ENCODE assay signal across 22 mouse cellular contexts in the genomic region with DNA sequence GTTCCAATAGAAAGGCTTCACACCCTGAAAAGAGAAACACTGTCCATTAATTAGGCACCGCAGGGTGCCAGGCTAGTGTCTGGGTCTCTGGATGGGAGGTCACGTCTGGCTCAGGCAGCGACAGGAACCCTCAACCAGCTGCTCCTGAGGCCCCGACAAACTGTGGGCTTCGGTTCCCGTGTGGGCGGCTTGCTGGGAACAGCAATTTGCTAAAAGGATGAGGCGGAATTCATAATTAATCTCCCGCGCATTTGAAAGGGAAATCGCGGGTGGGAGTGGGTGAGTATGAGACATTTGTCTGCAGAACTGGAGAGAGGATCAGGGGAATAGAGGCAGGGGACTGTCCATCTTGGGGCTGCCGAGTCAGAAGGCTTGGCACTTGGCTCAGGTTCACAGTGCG. TPM values are rescaled to one million over a fixed set of nuclear protein-coding genes. Genes with fewer than 3 reads are reported as not detected.
DNase-seq lines count a peak whose midpoint lies in the region; ATAC-seq and TF ChIP-seq lines count a peak whose summit lies in the region.
"Had no signal": no experiment of that assay in that cellular context is flagged by ENCODE, and none has a peak within 500 bp of the region (broad histone marks: within the 10 kb centered on the region; RNA-seq: fewer than 3 reads in every experiment).

No protein-coding gene starts in this region.

- H3K9me3 ChIP-seq in heart, embryonic 10.5 days: no peaks in the 10 kb centered on the region
- H3K9me3 ChIP-seq in midbrain, embryonic 16.5 days (replicated peaks; ENCODE audit: control insufficient read depth, low read length, poor library complexity, severe bottlenecking): no peaks in the 10 kb centered on the region
- H3K9me3 ChIP-seq in midbrain, embryonic 15.5 days: no peaks in the 10 kb centered on the region
- H3K9me3 ChIP-seq in E14TG2a.4 (ENCODE audit: low read length): no peaks in the 10 kb centered on the region
- no peaks in the 10 kb centered on the region for H3K9me3 ChIP-seq in ES-E14 (ENCODE audit: control insufficient read depth, insufficient read depth, low read depth, low read length)
- H3K9me3 ChIP-seq: intestine, embryonic 15.5 days; liver, embryonic 12.5 days; midbrain, embryonic 12.5 days had no signal

- H3K36me3 ChIP-seq in heart, embryonic 10.5 days: no peaks in the 10 kb centered on the region
- no peaks in the 10 kb centered on the region for H3K36me3 ChIP-seq in midbrain, embryonic 16.5 days (ENCODE audit: control insufficient read depth, insufficient read depth, low read length)
- no peaks in the 10 kb centered on the region for H3K36me3 ChIP-seq in midbrain, embryonic 15.5 days (replicated peaks)
- H3K36me3 ChIP-seq in E14TG2a.4 (ENCODE audit: insufficient read depth, low read length) (no peaks in the 10 kb centered on the region), ES-E14 (ENCODE audit: control insufficient read depth, insufficient read depth, low read length, poor library complexity, severe bottlenecking) (no peaks in the 10 kb centered on the region)
- H3K36me3 ChIP-seq: intestine, embryonic 15.5 days; liver, embryonic 12.5 days; midbrain, embryonic 12.5 days had no signal

- WGBS in heart, embryonic 10.5 days: 40% methylated on average over 14 of the region's 14 CpGs
- 35% methylated on average over 14 of the region's 14 CpGs for WGBS in midbrain, embryonic 16.5 days
- 31% methylated on average over 14 of the region's 14 CpGs for WGBS in midbrain, embryonic 15.5 days

- no peak overlapping the region for H3K4me3 ChIP-seq in heart, embryonic 10.5 days
- no peak overlapping the region for H3K4me3 ChIP-seq in midbrain, embryonic 16.5 days (ENCODE audit: low read depth, low read length)
- no peak overlapping the region for H3K4me3 ChIP-seq in midbrain, embryonic 15.5 days
- H3K4me3 ChIP-seq in E14TG2a.4 (replicated peaks; ENCODE audit: low read length) (peak overlapping the region; percentile 60), ES-E14 (ENCODE audit: insufficient read depth in 1 of 2, low read depth in 1 of 2, low read length in 2 of 2, poor library complexity in 1 of 2, severe bottlenecking in 1 of 2) (peak overlapping the region in 1 of 2 experiments; percentile 21; a peak in 2 of 4 replicates)
- H3K4me3 ChIP-seq: intestine, embryonic 15.5 days; liver, embryonic 12.5 days; midbrain, embryonic 12.5 days had no signal

- no peak for ATAC-seq in midbrain, embryonic 16.5 days
- ATAC-seq in midbrain, embryonic 15.5 days (replicated peaks): no peak
- ATAC-seq: forebrain, postnatal 0 days had no signal

- no peak overlapping the region for H3K4me2 ChIP-seq in midbrain, embryonic 16.5 days (ENCODE audit: low read length)
- H3K4me2 ChIP-seq in midbrain, embryonic 15.5 days: no peak overlapping the region
- H3K4me2 ChIP-seq: heart, embryonic 11.5 days; hindbrain, embryonic 14.5 days; intestine, embryonic 15.5 days; liver, embryonic 12.5 days; lung, embryonic 14.5 days; midbrain, embryonic 12.5 days had no signal

- H3K4me1 ChIP-seq in heart, embryonic 10.5 days: peaks cover 41% of the 10 kb centered on the region
- peaks cover 15% of the 10 kb centered on the region; the same call in 1 of the 2 replicates for H3K4me1 ChIP-seq in midbrain, embryonic 16.5 days (ENCODE audit: control insufficient read depth, insufficient read depth, low read length)
- peaks cover 35% of the 10 kb centered on the region for H3K4me1 ChIP-seq in midbrain, embryonic 15.5 days
- peaks cover 73% of the 10 kb centered on the region for H3K4me1 ChIP-seq in E14TG2a.4 (replicated peaks; ENCODE audit: low read depth, low read length)
- peaks cover 0 to 16% of the 10 kb centered on the region in 2 experiments; a peak in 1 of 4 replicates for H3K4me1 ChIP-seq in ES-E14 (ENCODE audit: control insufficient read depth in 2 of 2, insufficient read depth in 2 of 2, low read length in 2 of 2, poor library complexity in 1 of 2)

- H3K9ac ChIP-seq in midbrain, embryonic 16.5 days (ENCODE audit: low read depth, low read length): 0 out of 2 replicates have a peak overlapping the region, but pooled peaks have one; percentile 2
- H3K9ac ChIP-seq in midbrain, embryonic 15.5 days: no peak overlapping the region
- peak overlapping the region; percentile 14; the same call in 1 of the 2 replicates for H3K9ac ChIP-seq in ES-E14 (ENCODE audit: insufficient read depth, low read depth, low read length, poor library complexity, severe bottlenecking)
- H3K9ac ChIP-seq: forebrain, postnatal 0 days; hindbrain, embryonic 14.5 days; intestine, embryonic 15.5 days; liver, embryonic 12.5 days; lung, embryonic 14.5 days; midbrain, embryonic 12.5 days had no signal

- in situ Hi-C loops in ES-E14 (cut with MboI; ENCODE audit: low sequenced_read_pairs in 2 of 2, unreplicated experiment in 2 of 2): loop anchor here in 1 of 2 experiments (5.0 kb wide), 1 partner anchor 111 kb away; no protein-coding TSS in a partner anchor

- no peak overlapping the region for H3K27ac ChIP-seq in heart, embryonic 10.5 days
- H3K27ac ChIP-seq in midbrain, embryonic 16.5 days (ENCODE audit: low read length): no peak overlapping the region
- no peak overlapping the region for H3K27ac ChIP-seq in midbrain, embryonic 15.5 days
- H3K27ac ChIP-seq in ES-E14 (ENCODE audit: insufficient read depth, low read depth, low read length, poor library complexity, severe bottlenecking): no peak overlapping the region
- H3K27ac ChIP-seq: hindbrain, embryonic 14.5 days; intestine, embryonic 15.5 days; liver, embryonic 12.5 days; macrophage; midbrain, embryonic 12.5 days; stomach, postnatal 0 days had no signal

- no peak for TF ChIP-seq CTCF in E14TG2a.4 (conservative IDR thresholded peaks at IDR 0.05; ENCODE audit: low read length)

- intact Hi-C loops in heart, postnatal 36 days (cut with DNase I): loop anchor here (5.0 kb wide), 1 partner anchor 171 kb away; a partner anchor contains a TSS

- peak; percentile 74 for DNase-seq in heart, embryonic 10.5 days (ENCODE audit: low spot score)
- DNase-seq in heart, postnatal 36 days: no peak
- no peak for DNase-seq in ES-E14 (ENCODE audit: low read depth, low spot score)
- DNase-seq in gastrocnemius, postnatal 10 days: no peak
- DNase-seq: adrenal gland, postnatal 14 days; cerebellum, adult 11-12 months; cerebellum, postnatal 25 days; forebrain, postnatal 0 days; heart, postnatal 14 days; kidney, postnatal 36 days; lung, embryonic 14.5 days had no signal

- peaks cover 50% of the 10 kb centered on the region for H3K27me3 ChIP-seq in heart, embryonic 10.5 days (ENCODE audit: insufficient read depth, poor library complexity, severe bottlenecking)
- H3K27me3 ChIP-seq in midbrain, embryonic 16.5 days (ENCODE audit: control insufficient read depth, insufficient read depth, low read depth, low read length): no peaks in the 10 kb centered on the region; the same call in 1 of the 2 replicates
- no peaks in the 10 kb centered on the region; the same call in 1 of the 2 replicates for H3K27me3 ChIP-seq in midbrain, embryonic 15.5 days (replicated peaks)
- peaks cover 29% of the 10 kb centered on the region for H3K27me3 ChIP-seq in E14TG2a.4 (ENCODE audit: insufficient read depth, low read length)

TF ChIP-seq in ES-E14, 5 proteins besides CTCF, POLR2A, EP300 and RAD21:
- TF ChIP-seq MAFK (IDR thresholded peaks at IDR 0.05; ENCODE audit: insufficient read depth, low read depth, low read length): no peak
- no peak for TF ChIP-seq ZC3H11A (IDR thresholded peaks at IDR 0.05; ENCODE audit: borderline replicate concordance, low read depth, low read length)

RNA-seq across cellular contexts. Expression of a gene that starts 16.7 kb away (rescaled TPM):
- 1.5 and 2.1 TPM in 2 replicates for polyA plus RNA-seq in heart, embryonic 10.5 days (2016; fragmentation: Nextera tagmentation; extraction: Ambion mirVana)
- under 1 TPM; 0.22 to 0.67 TPM for total RNA-seq in heart, postnatal 36 days (2021)
- 21.5 and 25.6 TPM in 2 replicates for polyA plus RNA-seq in midbrain, embryonic 16.5 days (2015; fragmentation: Nextera tagmentation; extraction: Ambion mirVana)
- 19.0 and 21.2 TPM in 2 replicates for polyA plus RNA-seq in midbrain, embryonic 15.5 days (2015; fragmentation: Nextera tagmentation; extraction: Ambion mirVana)
- total RNA-seq in ES-E14 (2012; rRNA removed): 0.79 and 0.94 TPM in 2 replicates
- total RNA-seq in gastrocnemius, postnatal 10 days (2021): 1 to 10 TPM; 1.7 to 2.0 TPM

RNA-seq across cellular contexts. Expression of a gene that starts 27.4 kb away (rescaled TPM):
- polyA plus RNA-seq in heart, embryonic 10.5 days (2016; fragmentation: Nextera tagmentation; extraction: Ambion mirVana): 0.08 and 0.11 TPM in 2 replicates
- total RNA-seq in heart, postnatal 36 days (2021): not detected
- polyA plus RNA-seq in midbrain, embryonic 16.5 days (2015; fragmentation: Nextera tagmentation; extraction: Ambion mirVana): 71.7 and 88.1 TPM in 2 replicates
- 77.5 and 79.2 TPM in 2 replicates for polyA plus RNA-seq in midbrain, embryonic 15.5 days (2015; fragmentation: Nextera tagmentation; extraction: Ambion mirVana)
- 1.1 and 1.3 TPM in 2 replicates for total RNA-seq in ES-E14 (2012; rRNA removed)
- under 1 TPM; 0.27 to 0.87 TPM for total RNA-seq in gastrocnemius, postnatal 10 days (2021)
- polyA plus RNA-seq: gonadal fat pad, adult 2 months; liver, embryonic 12.5 days; macrophage had no signal

RNA-seq across cellular contexts. Expression of a gene that starts 39.2 kb away (rescaled TPM):
- polyA plus RNA-seq in heart, embryonic 10.5 days (2016; fragmentation: Nextera tagmentation; extraction: Ambion mirVana): 8.9 and 10.7 TPM in 2 replicates
- 10 to 100 TPM; 14.5 to 14.6 TPM for total RNA-seq in heart, postnatal 36 days (2021)
- polyA plus RNA-seq in midbrain, embryonic 16.5 days (2015; fragmentation: Nextera tagmentation; extraction: Ambion mirVana): 52.8 and 55.7 TPM in 2 replicates
- 57.2 and 58.0 TPM in 2 replicates for polyA plus RNA-seq in midbrain, embryonic 15.5 days (2015; fragmentation: Nextera tagmentation; extraction: Ambion mirVana)
- 12.6 and 13.1 TPM in 2 replicates for total RNA-seq in ES-E14 (2012; rRNA removed)
- 10 to 100 TPM; 11.5 to 13.3 TPM for total RNA-seq in gastrocnemius, postnatal 10 days (2021)
